Mouse (Mus musculus) heart, adult 2 months (tissue): ENCODE results near the gene Slc6a15.

Experiments used
- CTCF ChIP-seq: fragments of 200-600 bp; IDR thresholded peaks from 2 replicates; pipeline ENCODE4 v1.8.1; 2022; ENCODE audit warnings: antibody characterized with exemption, mild to moderate bottlenecking, moderate library complexity
- EP300 ChIP-seq: fragments of 200-500 bp; IDR thresholded peaks from 2 replicates; pipeline ENCODE4 v1.6.1; 2011; ENCODE audit warnings: low read depth, low read length, control low read depth; ENCODE audit not compliant: insufficient read depth
- POLR2A ChIP-seq: fragments of 200-500 bp; IDR thresholded peaks from 2 replicates; pipeline ENCODE4 v1.6.1; 2011; ENCODE audit warnings: mild to moderate bottlenecking, low read depth, low read length, control low read depth; ENCODE audit not compliant: insufficient read depth

DNA sequence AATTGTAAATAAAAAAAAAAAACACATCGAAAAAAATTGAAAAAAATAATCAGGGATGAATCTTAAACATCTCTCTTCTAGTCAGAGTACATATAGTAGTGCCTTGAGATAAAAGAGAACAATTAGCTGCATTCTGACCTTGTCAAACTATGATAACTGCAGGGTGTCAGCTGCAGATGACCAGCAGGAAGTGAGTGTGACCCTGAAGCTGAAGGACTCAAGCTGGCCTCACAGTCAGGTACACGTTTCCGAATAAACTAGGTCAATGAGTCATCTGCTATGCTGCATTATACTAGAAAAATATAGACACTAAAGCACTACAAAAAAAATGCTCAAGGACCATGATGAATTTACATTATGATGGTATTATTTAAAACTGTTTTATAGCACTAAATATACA lies 45.6 kb upstream of the Slc6a15 start:
- TF ChIP-seq CTCF (no peak), POLR2A (no peak), EP300 (no peak)
